8 mouse cellular contexts compared by ENCODE assay signal in genomic region chr2:118479550-118479909, GRCm38 (mm10). TPM values are rescaled to one million over a fixed set of nuclear protein-coding genes. Genes with fewer than 3 reads are reported as not detected.
DNase-seq lines count a peak whose midpoint lies in the region; ATAC-seq lines count a peak whose summit lies in the region.

TSS of gene Srp14 (minus strand) at chr2:118479711.

- H3K9me3 ChIP-seq in hindbrain, embryonic 12.5 days (replicated peaks): no peaks in the 10 kb centered on the region

- peak within 1 kb of the TSS; percentile 94 for H3K4me3 ChIP-seq in hindbrain, embryonic 12.5 days

- H3K27me3 ChIP-seq in hindbrain, embryonic 12.5 days: no peaks in the 10 kb centered on the region

- under 1% methylated on average over 35 of the region's 35 CpGs for WGBS in hindbrain, embryonic 12.5 days

- H3K4me1 ChIP-seq in hindbrain, embryonic 12.5 days: peaks cover 13% of the 10 kb centered on the region

- peak; percentile 94 for ATAC-seq in hindbrain, embryonic 12.5 days (ENCODE audit: low FRiP score)

- peak; percentile 98 for DNase-seq in NIH3T3 (ENCODE audit: low read depth)
- DNase-seq in cerebellum, postnatal 10 days: peak; percentile 94 to 97
- peak; percentile 83 to 88 for DNase-seq in frontal cortex, postnatal 10 days (ENCODE audit: low spot score in 2 of 2)
- DNase-seq in layer of hippocampus, postnatal 14 days (ENCODE audit: low spot score in 2 of 2): peak; percentile 86 to 93
- peak; percentile 95 for DNase-seq in lung, postnatal 14 days
- DNase-seq in retina, adult 2 months (ENCODE audit: low read depth, low spot score): peak; percentile 90
- peak; percentile 89 to 94 for DNase-seq in thymus, postnatal 36 days

- H3K4me2 ChIP-seq in hindbrain, embryonic 12.5 days (replicated peaks): peak within 1 kb of the TSS; percentile 84

- peaks cover 25% of the 10 kb centered on the region for H3K36me3 ChIP-seq in hindbrain, embryonic 12.5 days

- H3K27ac ChIP-seq in hindbrain, embryonic 12.5 days: peak within 1 kb of the TSS; percentile 80

- peak within 1 kb of the TSS; percentile 93 for H3K9ac ChIP-seq in hindbrain, embryonic 12.5 days

RNA-seq across cellular contexts. Expression of gene Srp14, which starts in this region (rescaled TPM):
- polyA plus RNA-seq in hindbrain, embryonic 12.5 days (2016; fragmentation: Nextera tagmentation; extraction: Ambion mirVana): 261 and 288 TPM in 2 replicates
- total RNA-seq in layer of hippocampus, postnatal 14 days (2021): 100 to 1,000 TPM; 169 to 184 TPM

Comparison
In these comparisons a context has a peak if more than half of its experiments do, and no peak if none do; other contexts are left out.
1. Peak in every context shown above with its lines: DNase-seq, ATAC-seq, H3K4me3 ChIP-seq and H3K27ac ChIP-seq.